Mouse (Mus musculus) erythroblast, embryonic 14.5 days (primary cell): Measurements from ENCODE around the gene Lce1b.

Source experiments
- GATA1 ChIP-seq: IDR thresholded peaks from 2 replicates; pipeline ENCODE4 v1.6.1; 2012; ENCODE audit warnings: low read length, inconsistent platforms, mixed read lengths
- TAL1 ChIP-seq: IDR thresholded peaks from 3 replicates; pipeline ENCODE4 v1.6.1; 2012; ENCODE audit warnings: low read length, inconsistent platforms, mixed read lengths

DNA sequence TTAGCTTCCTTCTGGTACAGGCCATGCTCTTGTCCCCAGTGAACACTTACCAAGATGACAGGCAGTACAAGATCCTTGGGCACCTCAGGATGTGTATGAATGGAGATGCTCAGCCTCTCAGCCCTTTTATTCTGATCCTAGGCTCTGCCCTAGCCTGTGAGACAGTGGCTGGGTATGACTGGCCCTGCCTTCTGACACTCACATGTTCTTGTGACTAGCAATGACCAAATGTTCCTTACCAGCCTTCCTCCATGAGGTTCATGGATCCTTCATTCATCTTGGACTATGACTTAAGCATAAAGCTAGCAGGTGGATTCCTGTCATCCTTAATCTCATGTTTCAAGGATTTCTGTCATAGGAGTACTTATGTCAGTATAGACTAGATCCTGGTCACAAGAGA, 13.5 kb upstream of the Lce1b start, which contains the start of gene Lce1a2:
- TF ChIP-seq GATA1 (no peak), TAL1 (no peak)
